Mouse (Mus musculus) testis, postnatal 14 days (tissue): ENCODE measurements around the gene Kcnmb4.
A peak's percentile ranks its signal among the peaks of the same experiment; 100 is the strongest.

Source experiments
- DNase-seq: peaks from one replicate; pipeline ENCODE4 v3.0.0; 2021; ENCODE audit warnings: low spot score

Gene Kcnmb4

DNA sequence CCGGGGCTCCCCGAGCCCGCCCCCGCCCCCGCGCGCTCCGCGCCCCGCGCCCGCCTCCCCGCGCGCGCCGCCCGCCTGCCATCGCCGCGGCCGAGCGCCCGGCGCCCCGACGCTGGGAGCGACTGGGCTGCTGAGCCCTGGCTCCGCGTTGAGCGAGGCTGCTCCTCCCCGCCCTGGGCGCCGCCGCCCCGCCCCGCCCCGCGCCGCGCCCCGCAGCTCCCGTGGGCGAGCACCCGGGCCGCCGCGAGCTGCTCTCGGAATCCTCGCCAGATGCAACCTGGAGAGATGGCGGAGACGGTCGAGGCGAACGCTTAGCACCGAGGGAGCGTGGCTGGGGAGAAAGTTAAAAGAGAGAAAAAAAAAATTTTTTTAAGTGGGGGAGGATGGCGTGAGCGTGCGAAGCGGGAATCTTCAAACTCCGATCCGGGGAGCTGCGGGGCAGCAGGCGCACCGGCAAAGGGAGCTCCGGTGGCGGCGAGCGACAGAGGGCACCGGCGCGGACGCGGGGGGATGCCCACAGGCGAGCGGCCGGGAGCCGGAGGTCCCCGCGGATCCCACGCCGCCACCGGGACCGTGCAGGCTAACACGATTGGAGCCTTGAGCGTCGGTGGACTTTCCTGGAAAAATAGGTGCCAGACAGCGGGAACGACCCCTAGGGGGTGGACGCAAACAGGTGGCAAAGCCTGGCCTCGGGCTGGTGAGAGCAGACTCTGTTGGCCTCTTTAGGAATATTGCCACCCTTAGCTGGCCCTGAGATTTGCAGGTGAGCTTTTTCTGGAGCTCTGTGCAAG, at the start of gene Kcnmb4:
Kcnmb4 (minus strand) TSS at position 120 of the 791 bp plus-strand sequence.
- peak; percentile 26 for DNase-seq

DNA sequence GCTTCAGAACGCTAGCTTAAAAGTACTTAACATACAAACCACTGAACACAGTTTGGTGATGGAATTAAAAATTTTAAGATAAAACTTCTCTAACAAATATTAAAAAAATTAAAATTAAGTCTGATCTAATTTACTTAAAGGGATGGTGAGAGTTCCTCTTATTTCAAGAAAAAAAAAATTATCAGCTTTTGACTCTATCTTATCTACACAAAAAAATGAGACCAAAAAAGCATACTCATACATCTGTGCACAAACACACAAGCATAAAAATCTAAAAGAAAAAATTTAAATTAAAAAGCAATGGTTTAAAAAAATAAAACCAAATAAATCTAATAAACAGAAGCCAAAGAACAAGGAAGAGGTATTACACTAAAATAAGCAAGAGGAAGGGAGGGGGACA, 45.9 kb upstream of the Kcnmb4 start:
- DNase-seq: no peak

DNA sequence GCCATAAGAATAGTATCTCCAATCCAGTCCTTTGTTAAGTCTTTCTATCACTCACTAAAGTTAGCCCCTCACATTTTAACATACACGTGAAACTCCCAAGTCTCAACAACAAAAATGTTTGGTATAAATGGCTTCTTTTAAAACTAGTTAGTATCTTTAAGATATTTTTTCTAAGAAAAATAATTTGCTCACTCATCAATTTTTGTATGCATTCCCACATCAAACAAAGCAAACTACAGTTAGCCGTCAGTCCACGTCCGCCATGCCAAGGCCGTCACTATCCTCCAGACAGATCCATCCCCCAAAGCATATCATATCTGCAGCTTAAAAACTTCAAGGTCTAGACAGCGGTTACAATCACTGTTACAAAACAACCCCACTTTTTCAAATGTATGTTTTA, 41.9 kb upstream of the Kcnmb4 start:
- no peak for DNase-seq

GRCm38 (mm10) chr10:116515158-116515557, 41.5 kb upstream of the Kcnmb4 start:
- no peak for DNase-seq

- no peak for DNase-seq
Measured at GRCm38 (mm10) chr10:116513254-116513635, 39.6 kb upstream of the Kcnmb4 start.

- DNase-seq: no peak
Measured at GRCm38 (mm10) chr10:116512521-116513253, 39.0 kb upstream of the Kcnmb4 start.

GRCm38 (mm10) chr10:116505303-116506014, 31.8 kb upstream of the Kcnmb4 start:
- DNase-seq: no peak

DNA sequence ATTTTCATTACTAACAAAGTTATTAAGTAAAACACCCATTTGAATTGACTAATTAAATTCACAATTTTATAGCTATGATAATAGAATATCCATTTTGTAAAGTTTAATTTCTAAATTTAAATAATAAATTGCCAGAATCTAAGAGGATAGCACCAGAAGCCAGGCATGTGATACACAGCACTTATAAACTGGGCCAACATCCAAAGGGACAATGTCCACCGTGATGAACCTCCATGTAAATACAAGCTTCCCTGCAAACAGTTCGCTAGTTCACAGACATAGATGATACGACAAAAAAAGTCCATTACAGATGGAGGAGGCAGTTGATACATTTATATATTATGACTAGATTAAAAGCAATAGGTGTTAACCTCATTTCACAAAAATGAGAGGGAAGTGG, 19.1 kb upstream of the Kcnmb4 start:
- no peak for DNase-seq

- DNase-seq: no peak
Measured at GRCm38 (mm10) chr10:116486895-116487747, 13.4 kb upstream of the Kcnmb4 start.

DNA sequence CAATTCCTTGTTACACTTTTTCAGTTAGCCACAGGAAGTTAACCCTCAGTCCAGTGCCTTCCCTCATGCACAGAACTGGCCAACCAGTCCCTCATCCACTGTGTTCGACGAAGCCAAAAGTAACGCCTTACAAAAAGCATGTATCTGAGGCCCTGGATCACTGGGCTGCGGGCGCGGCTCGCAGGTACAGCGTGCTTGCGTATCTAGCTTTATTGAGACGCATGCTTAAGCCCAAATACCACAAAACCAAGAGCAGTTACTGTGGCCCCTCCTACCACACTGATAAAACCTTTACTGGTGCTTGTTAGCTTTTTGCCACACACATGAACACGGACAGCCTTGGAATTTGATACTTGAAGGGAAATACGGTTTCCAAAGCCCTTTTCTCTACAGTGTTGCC, 8.2 kb upstream of the Kcnmb4 start:
- DNase-seq: no peak

GRCm38 (mm10) chr10:116480988-116481387, 7.3 kb upstream of the Kcnmb4 start:
- no peak for DNase-seq

GRCm38 (mm10) chr10:116476559-116476958, 2.9 kb upstream of the Kcnmb4 start:
- DNase-seq: no peak

GRCm38 (mm10) chr10:116475725-116476124, 2.0 kb upstream of the Kcnmb4 start:
- DNase-seq: no peak

DNA sequence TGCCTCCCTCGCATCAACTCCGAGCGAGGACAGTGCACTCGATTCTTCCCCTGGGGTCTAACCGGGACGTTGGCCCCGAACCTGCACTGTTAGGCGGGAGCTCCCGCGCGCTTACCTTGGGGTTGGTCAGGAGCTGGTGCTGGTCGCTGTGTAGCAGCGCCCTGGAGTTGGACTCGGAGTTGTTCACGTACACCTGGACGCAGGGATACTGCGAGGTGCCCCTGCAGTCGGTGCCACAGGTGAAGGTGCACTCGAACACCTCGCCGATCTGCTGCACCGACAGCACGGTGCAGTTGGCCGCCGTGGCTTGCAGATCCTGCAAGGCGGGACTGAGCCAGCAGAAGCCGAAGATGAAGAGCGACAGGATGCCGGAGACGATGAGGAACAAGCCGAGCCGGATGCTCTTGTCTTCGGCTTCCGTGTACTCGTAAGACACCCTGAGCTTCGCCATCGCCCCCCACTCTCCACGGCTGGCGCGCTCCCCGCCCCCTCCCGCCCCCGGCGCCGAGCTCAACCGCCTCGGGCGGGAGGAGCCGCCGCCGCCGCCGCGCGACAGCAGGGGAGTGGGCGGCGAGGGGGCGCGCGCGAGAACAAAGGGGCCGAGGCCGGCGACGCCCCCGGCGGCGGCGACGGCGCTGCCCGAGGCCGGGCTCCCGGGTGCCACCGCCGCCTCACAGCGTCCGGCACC, 463 bp downstream of the Kcnmb4 start:
- peak; percentile 52 for DNase-seq

- no peak for DNase-seq
Measured at GRCm38 (mm10) chr10:116472579-116472978, 1.1 kb downstream of the Kcnmb4 start.

DNA sequence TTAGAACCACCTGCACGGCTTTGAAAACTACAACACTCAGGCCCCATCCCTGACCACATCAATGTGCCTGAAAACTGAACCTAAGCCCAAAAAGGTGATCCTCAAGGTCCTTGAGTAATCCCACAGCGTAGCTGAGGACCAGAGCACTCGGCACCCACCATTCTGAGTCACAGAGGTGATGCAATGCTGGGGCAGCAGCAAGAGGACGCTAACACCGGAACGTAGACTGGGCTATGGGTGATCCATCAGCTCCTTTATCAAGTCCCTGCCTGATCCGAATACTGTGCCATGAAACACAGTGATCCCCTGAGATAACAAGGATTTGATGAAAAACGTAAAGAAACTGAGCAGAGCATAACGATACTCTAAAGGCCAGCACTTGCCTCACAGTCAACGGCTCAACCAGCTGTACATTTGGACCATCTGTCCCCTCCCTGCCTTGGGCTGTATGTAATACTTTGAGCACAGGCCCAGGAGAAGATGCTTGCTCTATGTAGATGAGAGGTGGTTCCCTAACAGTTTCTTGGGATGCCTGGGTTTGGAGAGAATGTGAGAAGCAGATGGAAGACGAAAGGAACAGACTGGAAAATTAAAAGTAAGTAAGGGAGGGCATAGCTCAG, 3.3 kb downstream of the Kcnmb4 start:
- DNase-seq: no peak

DNA sequence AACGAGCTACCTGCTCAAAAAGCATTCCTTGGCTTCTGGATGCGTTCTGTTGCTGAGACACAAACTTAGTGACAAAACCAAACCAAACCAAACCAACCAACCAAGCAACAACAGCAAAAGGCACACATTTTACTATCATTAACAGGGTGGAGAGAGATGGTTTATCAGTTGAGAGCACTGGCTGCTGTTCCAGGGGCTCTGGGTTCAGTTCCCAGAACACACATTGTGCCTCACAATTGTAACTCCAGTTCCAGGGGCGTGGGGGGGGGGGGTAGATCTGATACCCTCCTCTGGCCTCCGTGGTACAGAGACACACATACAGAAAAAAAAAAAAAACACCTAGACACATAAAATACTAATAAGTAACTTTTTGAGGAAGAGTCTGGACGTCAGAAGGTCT, 5.6 kb downstream of the Kcnmb4 start:
- no peak for DNase-seq

DNA sequence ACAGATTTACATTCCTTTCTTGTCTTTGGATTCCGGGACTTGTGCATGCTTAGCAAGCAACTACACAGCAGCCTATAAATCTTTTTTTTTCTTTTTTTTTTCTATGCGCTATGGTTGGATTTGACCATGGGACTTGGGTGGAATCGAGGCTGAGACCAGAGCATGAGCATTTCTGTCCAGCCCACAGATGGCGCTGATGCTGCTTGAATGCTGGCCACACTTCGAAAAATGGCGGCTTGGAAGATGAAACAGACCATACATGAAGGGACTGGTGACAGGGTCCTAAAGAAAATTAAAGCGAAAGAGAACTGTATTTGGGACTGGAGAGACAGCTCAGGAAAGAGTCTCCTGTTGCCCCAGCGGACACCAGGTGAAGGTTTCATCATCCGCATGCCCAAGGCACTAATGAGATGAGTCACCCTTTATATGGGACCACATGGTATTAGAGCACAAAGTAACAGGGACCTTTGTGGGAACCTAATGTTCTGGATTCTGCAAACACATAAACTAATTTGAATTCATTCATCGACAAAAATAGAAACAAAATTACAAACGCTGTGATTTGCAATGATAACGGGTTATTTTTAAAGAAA, 9.8 kb downstream of the Kcnmb4 start:
- DNase-seq: no peak

- DNase-seq: no peak
Measured at GRCm38 (mm10) chr10:116461443-116461842, 12.2 kb downstream of the Kcnmb4 start.

GRCm38 (mm10) chr10:116458786-116459185, 14.9 kb downstream of the Kcnmb4 start:
- DNase-seq: no peak
